Mouse (Mus musculus): Measurements from ENCODE around the gene Slc10a7.

GRCm38 (mm10) chr8:78502706-78503105, 6.4 kb upstream of the Slc10a7 start:
- TF ChIP-seq MAX (IDR thresholded peaks at IDR 0.05; ENCODE audit: low read length) (no peak), TCF12 (IDR thresholded peaks at IDR 0.05; ENCODE audit: low read depth, low read length) (no peak), USF1 (IDR thresholded peaks at IDR 0.05; ENCODE audit: low read depth, low read length) (no peak), POLR2A (IDR thresholded peaks at IDR 0.05; ENCODE audit: control insufficient read depth in 1 of 2, insufficient read depth in 1 of 2, low read depth in 1 of 2, low read length in 2 of 2, poor library complexity in 1 of 2) (no peak), GATA1 (IDR thresholded peaks at IDR 0.05; ENCODE audit: low read depth, low read length) (no peak)

Measured in MEL (cell line).